Mouse (Mus musculus) CH12.LX (cell line): ENCODE results near the gene Adam10. TPM values are rescaled to one million over a fixed set of nuclear protein-coding genes. Genes with fewer than 3 reads are reported as not detected.

Source experiments
- DNase-seq: peaks from one replicate; pipeline ENCODE4 v3.0.0-alpha.2; 2013; ENCODE audit errors: extremely low read depth
- H3K27ac ChIP-seq: 2 replicates; pipeline ENCODE4 v1.5.1; 2012; ENCODE audit warnings: low read depth, mild to moderate bottlenecking, control low read depth, moderate library complexity; ENCODE audit not compliant: insufficient read depth
- H3K27me3 ChIP-seq: replicated peaks from 2 replicates; pipeline ENCODE3; 2012; ENCODE audit warnings: inconsistent platforms
- H3K36me3 ChIP-seq, 2 experiments: replicated peaks in 1 of 2; 2 replicates each; pipeline versions ENCODE3 to v1.6.1; 2012; ENCODE audit warnings: inconsistent platforms in 1 of 2, low read length in 1 of 2, mild to moderate bottlenecking in 1 of 2, mixed read lengths in 1 of 2, moderate library complexity in 1 of 2; ENCODE audit not compliant: control insufficient read depth in 1 of 2, insufficient read depth in 1 of 2
- H3K4me1 ChIP-seq, 2 experiments: 2 replicates each; pipeline ENCODE4 v1.6.1; 2012; ENCODE audit warnings: inconsistent platforms in 1 of 2, moderate library complexity in 1 of 2; ENCODE audit not compliant: insufficient read depth in 2 of 2, control insufficient read depth in 1 of 2
- H3K4me2 ChIP-seq: 2 replicates; pipeline ENCODE4 v1.6.1; 2012; ENCODE audit warnings: low read depth, mild to moderate bottlenecking, control low read depth; ENCODE audit not compliant: poor library complexity, insufficient read depth, severe bottlenecking
- H3K4me3 ChIP-seq, 3 experiments: fragments of 150-350 bp in 1 of 3; sonication (generic) in 1 of 3; replicated peaks in 1 of 3; 2 replicates each; pipeline versions ENCODE3 to v1.5.1; 2011 to 2012; ENCODE audit warnings: low read depth in 2 of 3, low read length in 2 of 3, mild to moderate bottlenecking in 2 of 3, moderate library complexity in 2 of 3, control low read depth in 1 of 3, improper control_type of control experiment in 1 of 3, inconsistent platforms in 1 of 3, mixed read lengths in 1 of 3; ENCODE audit not compliant: poor library complexity in 1 of 3
- H3K79me2 ChIP-seq: replicated peaks from 2 replicates; pipeline ENCODE4 v1.6.1; 2012; ENCODE audit warnings: mild to moderate bottlenecking, moderate library complexity; ENCODE audit not compliant: control insufficient read depth, poor library complexity, insufficient read depth, severe bottlenecking; ENCODE audit errors: extremely low read depth
- H3K9ac ChIP-seq: 2 replicates; pipeline ENCODE4 v1.6.1; 2012; ENCODE audit warnings: low read depth, mild to moderate bottlenecking, control low read depth, moderate library complexity; ENCODE audit not compliant: insufficient read depth
- H3K9me3 ChIP-seq: replicated peaks from 2 replicates; pipeline ENCODE3; 2012; ENCODE audit warnings: low read length, inconsistent platforms, mixed read lengths
- BHLHE40 ChIP-seq: IDR thresholded peaks from 2 replicates; pipeline ENCODE4 v1.6.1; 2011; ENCODE audit warnings: mild to moderate bottlenecking, low read depth, low read length, improper control_type of control experiment
- CHD1 ChIP-seq: IDR thresholded peaks from 2 replicates; pipeline ENCODE4 v1.6.1; 2012; ENCODE audit warnings: low read depth, low read length, improper control_type of control experiment, inconsistent platforms
- CHD2 ChIP-seq: IDR thresholded peaks from 2 replicates; pipeline ENCODE4 v1.6.1; 2011; ENCODE audit warnings: low read length, improper control_type of control experiment
- CTCF ChIP-seq, 2 experiments: IDR thresholded peaks in 1 of 2; conservative IDR thresholded peaks in 1 of 2; 2 replicates each; pipeline ENCODE4 v1.5.1; 2011 to 2012; ENCODE audit warnings: low read depth in 2 of 2, low read length in 2 of 2, improper control_type of control experiment in 1 of 2, inconsistent platforms in 1 of 2, mild to moderate bottlenecking in 1 of 2, moderate library complexity in 1 of 2
- E2F4 ChIP-seq: IDR thresholded peaks from 2 replicates; pipeline ENCODE4 v1.6.1; 2011; ENCODE audit warnings: low read depth, low read length, improper control_type of control experiment; ENCODE audit not compliant: insufficient replicate concordance
- ELF1 ChIP-seq: IDR thresholded peaks from 2 replicates; pipeline ENCODE4 v1.6.1; 2014; ENCODE audit warnings: low read depth, mild to moderate bottlenecking, inconsistent platforms, low read length, improper control_type of control experiment
- EP300 ChIP-seq: IDR thresholded peaks from 2 replicates; pipeline ENCODE4 v1.6.1; 2011; ENCODE audit warnings: low read length, improper control_type of control experiment
- ETS1 ChIP-seq: conservative IDR thresholded peaks from 2 replicates; pipeline ENCODE4 v1.6.1; 2012; ENCODE audit warnings: low read depth, mild to moderate bottlenecking, inconsistent platforms, low read length, improper control_type of control experiment, moderate library complexity
- GABPA ChIP-seq: IDR thresholded peaks from 2 replicates; pipeline ENCODE4 v1.6.1; 2012; ENCODE audit warnings: low read depth, low read length, improper control_type of control experiment, inconsistent platforms; ENCODE audit not compliant: insufficient replicate concordance
- HCFC1 ChIP-seq: IDR thresholded peaks from 2 replicates; pipeline ENCODE4 v1.6.1; 2012; ENCODE audit warnings: low read depth, mild to moderate bottlenecking, inconsistent platforms, low read length, improper control_type of control experiment
- IRF4 ChIP-seq: IDR thresholded peaks from 2 replicates; pipeline ENCODE4 v1.6.1; 2014; ENCODE audit warnings: low read depth, mild to moderate bottlenecking, inconsistent platforms, low read length, improper control_type of control experiment
- JUN ChIP-seq: IDR thresholded peaks from 2 replicates; pipeline ENCODE4 v1.6.1; 2011; ENCODE audit warnings: low read depth, mild to moderate bottlenecking, low read length, improper control_type of control experiment, moderate library complexity; ENCODE audit not compliant: insufficient read depth
- JUND ChIP-seq: conservative IDR thresholded peaks from 2 replicates; pipeline ENCODE4 v1.6.1; 2011; ENCODE audit warnings: low read depth, low read length, improper control_type of control experiment
- KAT2A ChIP-seq: IDR thresholded peaks from 2 replicates; pipeline ENCODE4 v1.6.1; 2012; ENCODE audit warnings: low read length, improper control_type of control experiment, inconsistent platforms; ENCODE audit not compliant: insufficient replicate concordance
- MAFK ChIP-seq: IDR thresholded peaks from 2 replicates; pipeline ENCODE4 v1.6.1; 2011; ENCODE audit warnings: low read length, improper control_type of control experiment; ENCODE audit not compliant: insufficient replicate concordance
- MAX ChIP-seq: IDR thresholded peaks from 2 replicates; pipeline ENCODE4 v1.6.1; 2011; ENCODE audit warnings: low read length, improper control_type of control experiment
- MAZ ChIP-seq: IDR thresholded peaks from 2 replicates; pipeline ENCODE4 v1.6.1; 2012; ENCODE audit warnings: low read depth, mild to moderate bottlenecking, inconsistent platforms, low read length, improper control_type of control experiment, moderate library complexity
- MEF2A ChIP-seq: IDR thresholded peaks from 2 replicates; pipeline ENCODE4 v1.6.1; 2014; ENCODE audit warnings: low read depth, mild to moderate bottlenecking, inconsistent platforms, low read length, improper control_type of control experiment, borderline replicate concordance
- MYC ChIP-seq: IDR thresholded peaks from 2 replicates; pipeline ENCODE4 v1.6.1; 2011; ENCODE audit warnings: low read depth, mild to moderate bottlenecking, improper control_type of control experiment, low read length
- NELFE ChIP-seq: IDR thresholded peaks from 2 replicates; pipeline ENCODE4 v1.6.1; 2011; ENCODE audit warnings: low read depth, low read length, improper control_type of control experiment
- NRF1 ChIP-seq: IDR thresholded peaks from 2 replicates; pipeline ENCODE4 v1.6.1; 2014; ENCODE audit warnings: low read depth, mild to moderate bottlenecking, inconsistent platforms, low read length, improper control_type of control experiment, moderate library complexity
- PAX5 ChIP-seq: IDR thresholded peaks from 2 replicates; pipeline ENCODE4 v1.6.1; 2012; ENCODE audit warnings: low read length, inconsistent platforms, mixed read lengths
- POLR2AphosphoS2 ChIP-seq: IDR thresholded peaks from 2 replicates; pipeline ENCODE4 v1.6.1; 2011; ENCODE audit warnings: low read depth, low read length, improper control_type of control experiment
- RAD21 ChIP-seq: IDR thresholded peaks from 2 replicates; pipeline ENCODE4 v1.6.1; 2011; ENCODE audit warnings: low read depth, mild to moderate bottlenecking, low read length, improper control_type of control experiment, moderate library complexity
- RCOR1 ChIP-seq: conservative IDR thresholded peaks from 2 replicates; pipeline ENCODE4 v1.6.1; 2012; ENCODE audit warnings: low read depth, mild to moderate bottlenecking, inconsistent platforms, low read length, improper control_type of control experiment
- SIN3A ChIP-seq: IDR thresholded peaks from 2 replicates; pipeline ENCODE4 v1.6.1; 2012; ENCODE audit warnings: low read length, improper control_type of control experiment, inconsistent platforms
- SMC3 ChIP-seq: IDR thresholded peaks from 2 replicates; pipeline ENCODE4 v1.6.1; 2011; ENCODE audit warnings: low read depth, low read length, improper control_type of control experiment
- TBP ChIP-seq: conservative IDR thresholded peaks from 2 replicates; pipeline ENCODE4 v1.6.1; 2011; ENCODE audit warnings: low read depth, low read length, improper control_type of control experiment
- TCF12 ChIP-seq: IDR thresholded peaks from 2 replicates; pipeline ENCODE4 v1.6.1; 2014; ENCODE audit warnings: low read depth, mild to moderate bottlenecking, inconsistent platforms, low read length, improper control_type of control experiment
- UBTF ChIP-seq: IDR thresholded peaks from 2 replicates; pipeline ENCODE4 v1.6.1; 2012; ENCODE audit warnings: low read depth, mild to moderate bottlenecking, inconsistent platforms, low read length, improper control_type of control experiment, moderate library complexity
- USF1 ChIP-seq: IDR thresholded peaks from 2 replicates; pipeline ENCODE4 v1.6.1; 2014; ENCODE audit warnings: low read depth, mild to moderate bottlenecking, inconsistent platforms, low read length, improper control_type of control experiment
- USF2 ChIP-seq: conservative IDR thresholded peaks from 2 replicates; pipeline ENCODE4 v1.6.1; 2011; ENCODE audit warnings: low read depth, low read length, improper control_type of control experiment
- ZC3H11A ChIP-seq: IDR thresholded peaks from 2 replicates; pipeline ENCODE4 v1.6.1; 2012; ENCODE audit warnings: low read depth, mild to moderate bottlenecking, inconsistent platforms, low read length, improper control_type of control experiment
- ZKSCAN1 ChIP-seq: IDR thresholded peaks from 2 replicates; pipeline ENCODE4 v1.6.1; 2012; ENCODE audit warnings: low read depth, inconsistent platforms, low read length, improper control_type of control experiment, borderline replicate concordance
- ZMIZ1 ChIP-seq: IDR thresholded peaks from 2 replicates; pipeline ENCODE4 v1.6.1; 2012; ENCODE audit warnings: low read depth, mild to moderate bottlenecking, inconsistent platforms, low read length, improper control_type of control experiment
- ZNF384 ChIP-seq: IDR thresholded peaks from 2 replicates; pipeline ENCODE4 v1.6.1; 2012; ENCODE audit warnings: low read depth, low read length, improper control_type of control experiment, inconsistent platforms
- dilution Hi-C: fragments of 300-500 bp; cut with MboI; formaldehyde crosslinking; loops from 2 replicates; pipeline ENCODE4 v1.14.3; 2020; ENCODE audit warnings: low sequenced_read_pairs; ENCODE audit not compliant: extremely low pct_unique_long_range_greater_than_20kb, extremely low pct_ligation_motif_present
- in situ Hi-C: fragments of 300-500 bp; cut with MboI; formaldehyde crosslinking; loops from 3 replicates; pipeline ENCODE4 v1.14.3; 2019; ENCODE audit warnings: low sequenced_read_pairs, low pct_ligation_motif_present, low pct_unique_long_range_greater_than_20kb, mixed read lengths
- polyA plus RNA-seq: library from polyadenylated mRNA; unstranded; fragments of >175 nt; gene quantifications from 2 replicates; pipeline ENCODE4 v1.2.1, GENCODE M21; 2012; ENCODE audit warnings: low read depth; ENCODE audit not compliant: insufficient read length
- total RNA-seq, 2 experiments: library from RNA; depleted of rRNA; stranded (reverse); fragments of 300-350 nt in 1 of 2; fragments of >200 nt in 1 of 2; gene quantifications; 2 replicates each; pipeline ENCODE4 v1.2.3; 2012 to 2014

Adam10 gene
- total and polyA plus RNA-seq, 3 experiments, result 9.3 to 28.9 (median 17.8) TPM

DNA sequence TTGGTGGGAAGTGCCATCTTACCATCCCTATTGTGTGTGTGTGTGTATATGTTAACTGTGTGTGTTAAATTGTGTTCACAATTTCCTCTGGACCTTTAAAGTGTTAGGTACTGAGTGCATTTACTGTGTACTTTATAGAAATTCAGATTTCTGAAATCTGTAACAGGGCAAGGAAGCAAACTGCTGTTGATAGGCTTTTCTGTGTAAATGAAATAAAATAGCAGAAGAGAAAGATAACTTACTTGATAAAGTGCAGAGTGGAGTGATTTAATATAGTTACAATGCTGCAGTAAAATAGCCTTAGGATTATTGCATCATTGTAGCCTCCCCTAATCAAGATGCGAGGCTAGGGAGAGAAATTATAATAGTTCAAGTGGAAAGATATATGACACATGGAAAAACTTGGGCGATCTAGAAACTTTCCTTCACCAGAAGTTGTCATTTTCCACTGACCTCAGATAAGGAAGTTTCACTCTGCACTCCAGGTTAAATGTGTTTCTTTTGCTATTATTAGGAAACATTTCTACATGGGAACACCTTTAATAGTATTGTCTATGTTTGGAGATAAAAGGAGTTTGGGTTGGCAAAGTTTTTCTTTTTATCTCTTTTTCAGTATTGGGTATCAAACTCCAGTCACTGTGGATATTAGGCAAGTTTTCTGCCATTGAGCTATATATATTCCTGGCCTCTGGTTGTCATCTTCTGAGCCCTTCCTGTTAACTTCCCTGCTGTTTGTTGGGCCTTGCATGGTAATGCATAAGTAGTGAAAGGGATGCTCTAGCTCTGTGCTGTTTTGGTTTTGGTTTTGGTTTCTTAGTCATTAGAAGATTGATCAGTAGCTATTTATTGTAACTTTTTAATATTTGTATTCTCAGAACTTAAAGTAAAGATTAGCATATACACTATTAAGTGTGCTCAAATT is 13.2 kb downstream of the Adam10 start:
- Histone ChIP-seq H3K4me3 (no peak overlapping the region), H3K9me3 (no peaks in the 10 kb centered on the region), H3K27ac (peak overlapping the region; percentile 52), H3K36me3 (no peaks in the 10 kb centered on the region), H3K27me3 (no peaks in the 10 kb centered on the region), H3K9ac (peak overlapping the region; percentile 39; the same call in 1 of the 2 replicates), H3K4me1 (peaks cover 3 to 82% of the 10 kb centered on the region in 2 experiments; a peak in 3 of 4 replicates), H3K4me2 (peak overlapping the region; percentile 61; the same call in 1 of the 2 replicates), H3K79me2 (peaks cover 22% of the 10 kb centered on the region)
- dilution Hi-C loops (no loop called here), in situ Hi-C loops (no loop called here)
- peak; percentile 52 for DNase-seq
- TF ChIP-seq ZMIZ1 (no peak), JUND (peak; percentile 70; the same call in 1 of the 2 replicates), ZC3H11A (no peak), NRF1 (no peak), TBP (no peak), KAT2A (no peak), IRF4 (peak; percentile 43), HCFC1 (no peak), USF2 (no peak), JUN (peak; percentile 89), ZNF384 (no peak), POLR2AphosphoS2 (no peak), MYC (no peak), MAZ (no peak), MAFK (no peak), CTCF (conservative IDR thresholded peaks at IDR 0.05 in 1 of 2, IDR thresholded peaks at IDR 0.05 in 1 of 2; ENCODE audit: low read depth in 2 of 2, low read length in 2 of 2) (no peak), NELFE (no peak), UBTF (no peak), TCF12 (0 out of 2 replicates have a peak, but pooled peaks have one; percentile 26), RAD21 (no peak), ELF1 (no peak; the same call in 1 of the 2 replicates), ZKSCAN1 (no peak), SMC3 (no peak), MEF2A (peak; percentile 71; the same call in 1 of the 2 replicates), MAX (no peak), EP300 (peak; percentile 95), RCOR1 (0 out of 2 replicates have a peak, but pooled peaks have one; percentile 33), GABPA (no peak), BHLHE40 (no peak), E2F4 (no peak), CHD2 (0 out of 2 replicates have a peak, but pooled peaks have one; percentile 13), CHD1 (no peak), USF1 (no peak), ETS1 (peak; percentile 83), PAX5 (no peak), SIN3A (no peak)
